ENCODE assay signal across 9 mouse cellular contexts in the genomic region with DNA sequence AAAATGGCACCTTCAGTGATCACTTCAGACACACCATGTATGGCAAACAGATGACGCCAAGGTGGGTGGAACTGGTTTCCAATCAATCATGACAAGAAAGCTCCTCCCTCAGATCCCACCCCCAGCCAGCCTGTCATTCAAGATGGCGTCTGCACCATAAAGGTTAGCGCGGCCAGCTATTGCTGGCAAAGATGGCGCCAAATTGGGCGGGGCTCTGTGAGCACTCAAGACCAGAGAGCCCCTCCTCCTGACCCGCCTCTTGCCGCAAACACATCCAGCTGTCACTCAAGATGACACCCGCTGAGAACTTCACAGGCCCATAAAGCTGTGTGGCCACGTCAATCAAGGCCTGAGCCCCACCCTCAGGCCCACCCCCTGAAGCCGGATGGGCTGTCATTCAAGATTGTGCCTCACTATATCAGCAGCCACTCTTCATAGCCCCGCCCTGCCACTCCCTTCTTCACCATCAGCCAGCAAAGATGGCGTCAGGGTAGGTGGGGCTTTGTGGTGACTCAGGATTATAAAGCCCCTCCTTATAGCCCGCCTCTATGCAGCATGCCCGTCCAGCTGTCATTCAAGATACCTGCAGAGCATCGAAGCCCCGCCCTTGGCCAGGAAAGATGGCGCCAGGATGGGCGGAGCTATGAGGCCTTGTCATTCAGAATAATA. TPM values are rescaled to one million over a fixed set of nuclear protein-coding genes. Genes with fewer than 3 reads are reported as not detected.
A peak's percentile ranks its signal among the peaks of the same experiment; 100 is the strongest.
DNase-seq lines count a peak whose midpoint lies in the region; ATAC-seq lines count a peak whose summit lies in the region.
"Had no signal": no experiment of that assay in that cellular context is flagged by ENCODE, and none has a peak within 500 bp of the region (broad histone marks: within the 10 kb centered on the region; RNA-seq: fewer than 3 reads in every experiment).

No protein-coding gene starts in this region.

- H3K4me3 ChIP-seq in hindbrain, embryonic 12.5 days, result peak overlapping the region; percentile 59
- H3K4me3 ChIP-seq in lung, embryonic 15.5 days, result peak overlapping the region; percentile 57

- no peaks in the 10 kb centered on the region for H3K27me3 ChIP-seq in hindbrain, embryonic 12.5 days
- H3K27me3 ChIP-seq in lung, embryonic 15.5 days, result no peaks in the 10 kb centered on the region

- peak; percentile 94 to 95 for DNase-seq in adrenal gland, adult (ENCODE audit: inconsistent age in 2 of 2, low spot score in 1 of 2)
- peak; percentile 95 to 96 for DNase-seq in cerebellum, postnatal 10 days
- peak; percentile 85 to 96 for DNase-seq in frontal cortex, postnatal 14 days (ENCODE audit: low spot score in 2 of 2)
- peak; percentile 83 to 88 for DNase-seq in layer of hippocampus, postnatal 10 days (ENCODE audit: low spot score in 2 of 2)
- peak; percentile 92 for DNase-seq in retina, postnatal 7 days (ENCODE audit: low read depth, low spot score)

- 50% methylated on average over 19 of the region's 19 CpGs for WGBS in hindbrain, embryonic 12.5 days
- WGBS in lung, embryonic 15.5 days, result 52% methylated on average over 19 of the region's 19 CpGs

- H3K9me3 ChIP-seq in hindbrain, embryonic 12.5 days (replicated peaks), result peaks cover 28% of the 10 kb centered on the region
- H3K9me3 ChIP-seq in lung, embryonic 15.5 days, result peaks cover 18% of the 10 kb centered on the region; the same call in 1 of the 2 replicates

- peaks cover 11% of the 10 kb centered on the region for H3K36me3 ChIP-seq in hindbrain, embryonic 12.5 days
- H3K36me3 ChIP-seq in lung, embryonic 15.5 days, result peaks cover 11% of the 10 kb centered on the region; the same call in 1 of the 2 replicates

- ATAC-seq in hindbrain, embryonic 12.5 days (ENCODE audit: low FRiP score), result peak; percentile 83
- ATAC-seq in lung, embryonic 15.5 days (ENCODE audit: borderline replicate concordance, extremely low read depth, low FRiP score, low TSS enrichment), result peak; percentile 82
- no peak for ATAC-seq in monocyte, adult 5-6 weeks (replicated peaks; ENCODE audit: insufficient number of reproducible peaks, low FRiP score, low TSS enrichment, poor library complexity, severe bottlenecking)

- H3K4me1 ChIP-seq in hindbrain, embryonic 12.5 days, result no peaks in the 10 kb centered on the region
- no peaks in the 10 kb centered on the region for H3K4me1 ChIP-seq in lung, embryonic 15.5 days

- peak overlapping the region; percentile 40 for H3K4me2 ChIP-seq in hindbrain, embryonic 12.5 days (replicated peaks)
- peak overlapping the region; percentile 48 for H3K4me2 ChIP-seq in lung, embryonic 15.5 days

- H3K9ac ChIP-seq in hindbrain, embryonic 12.5 days, result no peak overlapping the region
- H3K9ac ChIP-seq in lung, embryonic 15.5 days, result no peak overlapping the region

- H3K27ac ChIP-seq in hindbrain, embryonic 12.5 days, result peak overlapping the region; percentile 93
- H3K27ac ChIP-seq in lung, embryonic 15.5 days, result peak overlapping the region; percentile 95

RNA-seq across cellular contexts. Expression of gene Peg3, which starts 1.8 kb away (rescaled TPM):
- polyA plus RNA-seq in hindbrain, embryonic 12.5 days (2016; fragmentation: Nextera tagmentation; extraction: Ambion mirVana), result 175 and 205 TPM in 2 replicates
- total RNA-seq in layer of hippocampus, postnatal 10 days (2021), result 100 to 1,000 TPM; 158 to 168 TPM
- 117 and 127 TPM in 2 replicates for polyA plus RNA-seq in lung, embryonic 15.5 days (2015; fragmentation: Nextera tagmentation; extraction: Ambion mirVana)
- total RNA-seq in monocyte, adult 5-6 weeks (2017), result not detected in 3 replicates
- total RNA-seq: neutrophil, adult 5-6 weeks had no signal

RNA-seq across cellular contexts. Expression of gene Usp29, which starts 2.0 kb away (rescaled TPM):
- polyA plus RNA-seq in hindbrain, embryonic 12.5 days (2016; fragmentation: Nextera tagmentation; extraction: Ambion mirVana), result 20.3 and 22.8 TPM in 2 replicates
- 10 to 100 TPM; 47.1 to 47.6 TPM for total RNA-seq in layer of hippocampus, postnatal 10 days (2021)
- 3.7 and 4.4 TPM in 2 replicates for polyA plus RNA-seq in lung, embryonic 15.5 days (2015; fragmentation: Nextera tagmentation; extraction: Ambion mirVana)
- total RNA-seq in monocyte, adult 5-6 weeks (2017), result 0.85 TPM in 1 of 3 replicates, not detected in the others
- total RNA-seq: neutrophil, adult 5-6 weeks had no signal

RNA-seq across cellular contexts. Expression of gene Zim1, which starts 32.1 kb away (rescaled TPM):
- polyA plus RNA-seq in hindbrain, embryonic 12.5 days (2016; fragmentation: Nextera tagmentation; extraction: Ambion mirVana), result 2.3 and 3.0 TPM in 2 replicates
- total RNA-seq in layer of hippocampus, postnatal 10 days (2021), result 10 to 100 TPM; 19.1 to 20.3 TPM
- 1.2 and 2.9 TPM in 2 replicates for polyA plus RNA-seq in lung, embryonic 15.5 days (2015; fragmentation: Nextera tagmentation; extraction: Ambion mirVana)
- not detected in 3 replicates for total RNA-seq in monocyte, adult 5-6 weeks (2017)
- total RNA-seq: neutrophil, adult 5-6 weeks had no signal

Comparison
In these comparisons a context has a peak if more than half of its experiments do, and no peak if none do; other contexts are left out.
1. RNA of gene Peg3, which starts 1.8 kb away (total RNA-seq): 158 to 168 TPM in layer of hippocampus, postnatal 10 days; not detected in monocyte, adult 5-6 weeks; every median in the first group is over 100 times any median in the second.
2. RNA of gene Usp29, which starts 2.0 kb away (total RNA-seq): 47.1 to 47.6 TPM in layer of hippocampus, postnatal 10 days; 0.85 TPM in monocyte, adult 5-6 weeks; every median in the first group is over 10 times any median in the second.
3. RNA of gene Zim1, which starts 32.1 kb away (total RNA-seq): 19.1 to 20.3 TPM in layer of hippocampus, postnatal 10 days; not detected in monocyte, adult 5-6 weeks; every median in the first group is over 10 times any median in the second.
4. Peak in every context shown above with its lines, with median percentiles within 50 percentile points of each other: DNase-seq.